Mouse (Mus musculus) testis, postnatal 14 days (tissue): Measurements from ENCODE around the gene Sh3gl2.

Source experiments
- DNase-seq: peaks from one replicate; pipeline ENCODE4 v3.0.0; 2021; ENCODE audit warnings: low spot score

The Sh3gl2 gene

GRCm38 (mm10) chr4:85232386-85233381, 27.8 kb downstream of the Sh3gl2 start:
- no peak for DNase-seq

- DNase-seq: no peak
Measured at GRCm38 (mm10) chr4:85241675-85242074, 36.7 kb downstream of the Sh3gl2 start.

- no peak for DNase-seq
Measured at GRCm38 (mm10) chr4:85242562-85242961, 37.6 kb downstream of the Sh3gl2 start.

- no peak for DNase-seq
Measured at GRCm38 (mm10) chr4:85248673-85249072, 43.7 kb downstream of the Sh3gl2 start.

- DNase-seq: peak; percentile 10
Measured at GRCm38 (mm10) chr4:85250271-85250670, 45.3 kb downstream of the Sh3gl2 start.

DNA sequence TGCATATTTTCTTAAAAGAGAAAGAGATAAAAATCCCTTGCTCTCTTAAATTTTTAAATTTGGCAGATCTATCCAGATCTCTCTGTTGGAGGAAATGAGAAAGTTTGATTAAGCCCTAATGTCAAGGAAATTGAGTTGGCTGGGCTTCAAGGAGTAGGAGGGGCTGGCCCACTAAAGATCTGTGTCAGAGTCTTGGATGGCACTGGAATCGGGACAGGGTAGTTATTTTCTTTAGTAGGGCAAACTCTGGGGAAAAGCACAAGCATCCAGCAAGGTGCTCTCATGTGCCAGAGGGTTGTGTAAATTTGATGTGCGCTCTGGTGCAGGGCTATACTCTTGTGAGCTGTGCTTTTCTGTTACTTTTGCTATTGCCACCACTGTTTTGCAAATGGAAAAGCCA, 45.9 kb downstream of the Sh3gl2 start:
- DNase-seq: no peak

- no peak for DNase-seq
Measured at GRCm38 (mm10) chr4:85255771-85256389, 51.0 kb downstream of the Sh3gl2 start.

DNA sequence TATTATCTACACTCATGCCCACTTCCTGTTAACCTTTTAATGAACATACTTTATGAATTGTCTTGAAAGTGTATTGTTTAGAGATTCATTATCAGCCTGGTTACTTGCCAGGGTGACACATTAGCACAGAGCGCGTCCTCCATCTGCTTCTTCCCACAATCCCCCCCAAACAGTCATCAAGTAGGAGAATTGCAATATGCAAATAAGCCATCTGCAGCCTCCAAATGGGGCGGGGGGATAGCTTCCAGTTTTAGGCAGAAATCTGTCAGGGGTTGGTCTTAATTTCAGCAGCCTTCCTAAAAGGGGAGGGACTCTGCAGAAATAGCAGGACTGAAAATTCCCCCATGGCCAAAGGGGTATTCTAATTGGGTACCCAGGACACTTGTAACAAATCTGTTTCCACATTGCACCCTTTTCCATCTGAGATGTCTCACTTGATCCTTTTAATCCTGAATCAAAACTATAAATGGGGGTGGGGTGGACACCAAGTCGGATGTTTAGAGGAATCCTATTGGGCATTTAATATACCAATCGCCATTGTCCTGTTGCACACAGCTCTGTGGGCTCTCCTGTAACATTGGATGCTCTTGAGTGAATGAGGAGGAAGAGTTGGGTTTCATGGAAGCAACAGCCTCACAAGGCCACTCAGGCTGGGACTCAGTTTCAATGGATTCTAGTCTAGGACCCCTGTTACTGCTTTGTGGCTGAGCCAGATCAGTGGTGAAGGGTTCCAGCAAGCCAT, 51.7 kb downstream of the Sh3gl2 start:
- DNase-seq: no peak

- DNase-seq: no peak
Measured at GRCm38 (mm10) chr4:85257771-85258341, 52.9 kb downstream of the Sh3gl2 start.

DNA sequence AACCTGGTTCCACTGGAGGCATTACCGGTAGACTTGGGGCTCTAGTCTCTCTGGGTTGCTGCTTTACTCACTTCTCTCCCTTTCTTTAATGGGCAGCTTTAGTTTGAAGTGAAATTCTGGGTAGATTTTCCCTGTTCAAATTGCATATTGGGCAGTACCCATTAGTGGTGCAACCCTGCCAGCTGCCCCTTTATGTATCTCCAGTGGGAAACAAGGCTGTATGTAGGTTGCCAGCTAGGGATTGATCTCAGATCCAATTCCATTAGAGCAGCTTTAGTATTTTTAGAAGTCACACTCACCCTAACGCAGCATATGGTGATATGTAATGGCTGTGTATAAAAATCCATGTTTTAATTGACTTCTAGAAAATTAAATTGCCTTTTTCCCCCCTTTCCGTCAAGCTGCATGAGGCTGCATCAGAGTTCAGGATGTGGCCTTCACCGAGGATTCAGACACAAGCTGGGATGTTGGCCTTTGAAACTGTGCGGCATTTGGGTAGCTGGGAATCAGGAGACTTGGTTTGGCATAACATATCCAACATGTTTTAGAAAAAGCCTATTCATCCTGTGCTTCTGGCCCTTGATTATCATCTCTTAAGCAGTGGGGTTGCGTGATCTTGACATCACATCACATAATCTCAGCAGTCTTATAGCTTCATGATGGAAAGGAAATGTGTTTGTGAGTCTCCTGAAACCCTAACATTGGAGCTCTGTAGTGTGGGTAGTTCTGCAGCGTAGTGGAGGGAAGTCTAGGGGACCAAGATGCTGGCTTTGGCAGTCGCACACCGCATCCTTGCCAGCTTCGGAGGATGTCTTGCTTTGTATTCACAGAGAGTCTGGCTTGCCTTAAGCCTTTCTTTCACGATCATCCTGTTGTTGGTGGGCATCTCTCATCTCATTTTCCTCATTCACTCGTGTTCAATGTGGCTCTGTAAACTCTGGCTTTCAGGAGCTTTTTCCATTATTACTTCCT, 56.0 kb downstream of the Sh3gl2 start:
- DNase-seq: no peak

GRCm38 (mm10) chr4:85262146-85262545, 57.2 kb downstream of the Sh3gl2 start:
- DNase-seq: no peak

- DNase-seq: peak; percentile 12
Measured at GRCm38 (mm10) chr4:85262606-85263005, 57.7 kb downstream of the Sh3gl2 start.

DNA sequence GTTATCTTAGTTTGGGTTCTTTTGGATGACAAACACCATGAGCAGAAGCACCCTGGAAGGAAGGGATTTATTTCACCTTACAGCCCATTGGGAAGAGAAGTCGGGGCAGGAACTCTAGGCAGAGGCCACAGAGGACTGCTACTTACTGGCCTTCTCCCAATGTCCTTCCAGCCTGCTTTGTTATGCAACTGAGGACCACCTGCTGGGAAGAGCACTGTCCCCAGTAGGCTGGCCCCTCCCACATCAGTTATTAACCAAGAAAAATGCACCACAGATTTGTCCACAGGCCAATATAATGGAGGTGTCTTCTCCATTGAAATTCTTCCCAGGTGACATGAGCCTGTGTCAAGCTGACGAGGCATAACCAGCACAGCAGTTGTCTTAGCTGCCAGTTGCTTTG, 62.5 kb downstream of the Sh3gl2 start:
- DNase-seq: no peak

GRCm38 (mm10) chr4:85272877-85273276, 68.0 kb downstream of the Sh3gl2 start:
- DNase-seq: no peak

GRCm38 (mm10) chr4:85273452-85273851, 68.5 kb downstream of the Sh3gl2 start:
- DNase-seq: no peak

GRCm38 (mm10) chr4:85283151-85283550, 78.2 kb downstream of the Sh3gl2 start:
- peak; percentile 59 for DNase-seq

GRCm38 (mm10) chr4:85289990-85290389, 85.1 kb downstream of the Sh3gl2 start:
- DNase-seq: no peak

DNA sequence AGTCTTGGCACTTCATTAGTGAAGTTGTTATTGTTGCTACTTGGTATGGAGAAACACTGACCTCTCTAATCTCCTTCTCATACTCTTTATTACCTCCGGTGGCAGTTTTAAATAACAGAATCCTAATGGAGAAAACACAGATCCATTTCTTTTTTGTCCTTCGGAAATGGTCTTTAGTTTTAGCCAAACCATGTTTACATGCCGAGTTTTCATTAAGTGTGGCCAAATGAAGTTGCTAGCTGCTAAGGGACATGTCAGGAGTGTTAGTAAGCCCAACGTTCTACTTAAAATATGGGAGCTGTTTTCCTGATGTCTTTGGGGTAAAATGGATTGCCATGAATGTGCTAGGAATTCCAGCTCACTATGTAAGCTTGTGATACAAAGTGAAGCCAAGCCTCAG, 86.4 kb downstream of the Sh3gl2 start:
- no peak for DNase-seq

DNA sequence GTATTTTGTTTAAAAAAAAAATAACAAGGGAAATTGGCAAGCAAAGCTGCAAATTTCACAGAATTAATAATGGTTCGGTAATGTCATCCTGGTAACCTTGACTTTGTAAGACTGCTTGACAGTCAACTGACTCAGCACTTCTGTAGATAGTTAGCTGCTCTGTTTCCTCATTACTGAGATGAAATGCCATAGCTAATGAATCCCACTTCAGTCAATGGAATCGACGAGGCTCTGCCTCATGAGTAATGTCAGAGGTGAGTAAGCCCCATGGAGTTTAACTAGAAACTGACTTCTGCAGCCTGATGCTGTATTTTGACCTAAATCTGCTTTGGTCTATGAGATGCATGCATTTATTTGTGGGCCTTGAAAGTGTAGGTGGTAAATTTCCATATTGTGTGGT, 88.4 kb downstream of the Sh3gl2 start:
- DNase-seq: no peak

GRCm38 (mm10) chr4:85300610-85301405, 95.9 kb downstream of the Sh3gl2 start:
- DNase-seq: peak; percentile 24
